ENCODE assay signal across 10 mouse cellular contexts in genomic region chr4:137178833-137179232, GRCm38 (mm10).
DNase-seq lines count a peak whose midpoint lies in the region; ATAC-seq and TF ChIP-seq lines count a peak whose summit lies in the region.
"Had no signal": no experiment of that assay in that cellular context is flagged by ENCODE, and none has a peak within 500 bp of the region (broad histone marks: within the 10 kb centered on the region; RNA-seq: fewer than 3 reads in every experiment).

No protein-coding gene starts in this region.

- no peak overlapping the region for H3K4me2 ChIP-seq in liver, embryonic 16.5 days (ENCODE audit: low read depth, low read length)
- H3K4me2 ChIP-seq: embryonic facial prominence, embryonic 12.5 days had no signal

- ATAC-seq in liver, embryonic 16.5 days (ENCODE audit: low read depth) = peak; percentile 16; the same call in 1 of the 2 replicates

- TF ChIP-seq CTCF in kidney, adult 2 months (conservative IDR thresholded peaks at IDR 0.05; ENCODE audit: insufficient read depth, insufficient read length, low read depth, low read length) = no peak

- H3K9ac ChIP-seq in liver, embryonic 16.5 days (ENCODE audit: low read depth, low read length) = no peak overlapping the region
- H3K9ac ChIP-seq: embryonic facial prominence, embryonic 12.5 days had no signal

- DNase-seq in kidney, adult 2 months = peak; percentile 47
- DNase-seq in kidney, adult 11 months = no peak
- peak; percentile 79 for DNase-seq in adrenal gland, postnatal 10 days
- DNase-seq in heart, embryonic 10.5 days (ENCODE audit: low spot score) = no peak
- no peak for DNase-seq in limb, embryonic 10.5 days (ENCODE audit: low spot score)
- DNase-seq in yolk sac, embryonic 10.5 days (ENCODE audit: low spot score) = no peak
- no peak for DNase-seq in gastrocnemius, adult 18-20 months (ENCODE audit: low spot score)

- 44% methylated on average over 3 of the region's 3 CpGs for WGBS in kidney, adult 2 months
- 33% methylated on average over 3 of the region's 3 CpGs for WGBS in heart, embryonic 10.5 days
- whole genome bisulfite sequencing in liver, embryonic 16.5 days (ENCODE audit: insufficient replicate concordance) = 17% methylated on average over 3 of the region's 3 CpGs
- 86% methylated on average over 3 of the region's 3 CpGs for WGBS in limb, embryonic 10.5 days

- H3K27me3 ChIP-seq in kidney, adult 2 months (replicated peaks; ENCODE audit: control insufficient read depth, insufficient read depth, low read length) = no peaks in the 10 kb centered on the region
- H3K27me3 ChIP-seq in heart, embryonic 10.5 days (ENCODE audit: insufficient read depth, poor library complexity, severe bottlenecking) = peaks cover 16% of the 10 kb centered on the region; the same call in 1 of the 2 replicates
- no peaks in the 10 kb centered on the region; the same call in 1 of the 2 replicates for H3K27me3 ChIP-seq in liver, embryonic 16.5 days (ENCODE audit: control insufficient read depth, insufficient read depth, low read depth, low read length)
- H3K27me3 ChIP-seq in limb, embryonic 10.5 days (ENCODE audit: low read depth, poor library complexity, severe bottlenecking) = no peaks in the 10 kb centered on the region
- H3K27me3 ChIP-seq: embryonic facial prominence, embryonic 12.5 days had no signal

- no peak overlapping the region for H3K27ac ChIP-seq in kidney, adult 2 months (ENCODE audit: insufficient read depth, low read depth, low read length)
- peak overlapping the region; percentile 36; the same call in 1 of the 2 replicates for H3K27ac ChIP-seq in heart, embryonic 10.5 days
- no peak overlapping the region for H3K27ac ChIP-seq in liver, embryonic 16.5 days (ENCODE audit: low read length)
- H3K27ac ChIP-seq in limb, embryonic 10.5 days = no peak overlapping the region
- H3K27ac ChIP-seq: embryonic facial prominence, embryonic 12.5 days had no signal

- no peaks in the 10 kb centered on the region for H3K9me3 ChIP-seq in heart, embryonic 10.5 days
- no peaks in the 10 kb centered on the region for H3K9me3 ChIP-seq in liver, embryonic 16.5 days (replicated peaks; ENCODE audit: control insufficient read depth, low read length)
- no peaks in the 10 kb centered on the region for H3K9me3 ChIP-seq in limb, embryonic 10.5 days (replicated peaks)
- H3K9me3 ChIP-seq: embryonic facial prominence, embryonic 12.5 days; G1E had no signal

- no peak overlapping the region for H3K4me3 ChIP-seq in kidney, adult 2 months (ENCODE audit: insufficient read depth, low read depth, low read length)
- H3K4me3 ChIP-seq in heart, embryonic 10.5 days = no peak overlapping the region
- H3K4me3 ChIP-seq in liver, embryonic 16.5 days (ENCODE audit: low read depth, low read length) = no peak overlapping the region
- no peak overlapping the region for H3K4me3 ChIP-seq in limb, embryonic 10.5 days
- H3K4me3 ChIP-seq: embryonic facial prominence, embryonic 12.5 days had no signal

- H3K36me3 ChIP-seq in kidney, adult 2 months (ENCODE audit: control insufficient read depth, insufficient read depth, low read length) = no peaks in the 10 kb centered on the region
- no peaks in the 10 kb centered on the region for H3K36me3 ChIP-seq in heart, embryonic 10.5 days
- no peaks in the 10 kb centered on the region for H3K36me3 ChIP-seq in liver, embryonic 16.5 days (ENCODE audit: control insufficient read depth, insufficient read depth)
- no peaks in the 10 kb centered on the region for H3K36me3 ChIP-seq in limb, embryonic 10.5 days
- H3K36me3 ChIP-seq: embryonic facial prominence, embryonic 12.5 days; G1E had no signal

- no peak for TF ChIP-seq POLR2A in kidney, adult 2 months (IDR thresholded peaks at IDR 0.05; ENCODE audit: low read depth, low read length)

- no peaks in the 10 kb centered on the region for H3K4me1 ChIP-seq in kidney, adult 2 months (ENCODE audit: control insufficient read depth, insufficient read depth, low read length)
- H3K4me1 ChIP-seq in heart, embryonic 10.5 days = peaks cover 18% of the 10 kb centered on the region
- peaks cover 2% of the 10 kb centered on the region; the same call in 1 of the 2 replicates for H3K4me1 ChIP-seq in liver, embryonic 16.5 days (ENCODE audit: control insufficient read depth, low read depth, low read length)
- peaks cover 29% of the 10 kb centered on the region for H3K4me1 ChIP-seq in limb, embryonic 10.5 days
- H3K4me1 ChIP-seq: embryonic facial prominence, embryonic 12.5 days had no signal

Comparison
In these comparisons a context has a peak if more than half of its experiments do, and no peak if none do; other contexts are left out.
1. DNase-seq: peak in kidney, adult 2 months (single experiment) and adrenal gland, postnatal 10 days (single experiment); none in kidney, adult 11 months (single experiment), heart, embryonic 10.5 days (single experiment), limb, embryonic 10.5 days (single experiment), yolk sac, embryonic 10.5 days (single experiment) and gastrocnemius, adult 18-20 months (single experiment).